Mouse (Mus musculus) kidney, adult 2 months (tissue): ENCODE data around the gene Gm21987.

ENCODE experiments used
- CTCF ChIP-seq: fragments of 200-500 bp; conservative IDR thresholded peaks from 2 replicates; pipeline ENCODE4 v1.5.1; 2011; ENCODE audit warnings: low read depth, mild to moderate bottlenecking, control low read depth, low read length, moderate library complexity, mixed read lengths; ENCODE audit not compliant: insufficient read depth, insufficient read length
- POLR2A ChIP-seq: fragments of 200-500 bp; IDR thresholded peaks from one replicate; pipeline ENCODE4 v1.6.1; 2011; ENCODE audit warnings: low read depth, low read length, control low read depth

- no peak for TF ChIP-seq POLR2A
- no peak for TF ChIP-seq CTCF
These were observed 53.6 kb downstream of the Gm21987 start for GRCm38 (mm10) chr16:38400311-38400960.
